Mouse (Mus musculus) midbrain, embryonic 16.5 days (tissue): ENCODE results near the gene Psmd12. TPM values are rescaled to one million over a fixed set of nuclear protein-coding genes. Genes with fewer than 3 reads are reported as not detected.
A peak's percentile ranks its signal among the peaks of the same experiment; 100 is the strongest.
"Not testable (repeated sequence)": the region's sequence is repeated elsewhere in the genome, so short reads cannot be mapped to it uniquely, and the experiment has no call there.

Experiments used
- ATAC-seq: fragments of 200-750 bp; cut with Nextera tagmentation; 2 replicates; pipeline ENCODE4 v1.8.0; 2017; ENCODE audit warnings: moderate TSS enrichment
- H3K27ac ChIP-seq: fragments of 300-500 bp; sonication (generic); 2 replicates; pipeline ENCODE4 v1.5.1; 2014; ENCODE audit warnings: mild to moderate bottlenecking, low read length, mixed read lengths
- H3K27me3 ChIP-seq: fragments of 300-500 bp; sonication (generic); 2 replicates; pipeline ENCODE4 v1.6.1; 2014; ENCODE audit warnings: low read depth, low read length, mixed read lengths; ENCODE audit not compliant: control insufficient read depth, insufficient read depth
- H3K36me3 ChIP-seq: fragments of 300-500 bp; sonication (generic); 2 replicates; pipeline ENCODE4 v1.6.1; 2014; ENCODE audit warnings: mild to moderate bottlenecking, low read length, moderate library complexity, mixed read lengths; ENCODE audit not compliant: control insufficient read depth, insufficient read depth
- H3K4me1 ChIP-seq: fragments of 300-500 bp; sonication (generic); 2 replicates; pipeline ENCODE4 v1.6.1; 2014; ENCODE audit warnings: mild to moderate bottlenecking, low read length, mixed read lengths; ENCODE audit not compliant: control insufficient read depth, insufficient read depth
- H3K4me2 ChIP-seq: fragments of 300-500 bp; sonication (generic); 2 replicates; pipeline ENCODE4 v1.6.1; 2014; ENCODE audit warnings: mild to moderate bottlenecking, low read length, mixed read lengths
- H3K4me3 ChIP-seq: fragments of 300-500 bp; sonication (generic); 2 replicates; pipeline ENCODE4 v1.5.1; 2014; ENCODE audit warnings: low read depth, mild to moderate bottlenecking, low read length, moderate library complexity, mixed read lengths
- H3K9ac ChIP-seq: fragments of 300-500 bp; sonication (generic); 2 replicates; pipeline ENCODE4 v1.6.1; 2014; ENCODE audit warnings: low read depth, low read length, mixed read lengths
- H3K9me3 ChIP-seq: fragments of 300-500 bp; sonication (generic); replicated peaks from 2 replicates; pipeline ENCODE4 v1.6.1; 2014; ENCODE audit warnings: mild to moderate bottlenecking, low read length, mixed read lengths; ENCODE audit not compliant: control insufficient read depth, poor library complexity, severe bottlenecking
- WGBS: fragments of 180-500 bp; shearing (Covaris S2); extraction: QIAGEN DNeasy Blood & Tissue Kit; methylation state at CpG from one replicate; pipeline ENCODE4 v1.1.7; 2014; 5-methylcytosine and 5-hydroxymethylcytosine counted together
- polyA plus RNA-seq: library from polyadenylated mRNA; unstranded; fragments of >200 nt; fragmentation: Nextera tagmentation; extraction: Ambion mirVana; gene quantifications from 2 replicates; pipeline ENCODE4 v1.2.1, GENCODE M21; 2015

Gene Psmd12
- polyA plus RNA-seq, 1 experiment from 2014 or later = 156 TPM

GRCm38 (mm10) chr11:107484341-107484740 lies 5.1 kb downstream of the Psmd12 start:
- WGBS = 94% methylated on average over 3 of the region's 3 CpGs
- no peaks in the 10 kb centered on the region for H3K27me3 ChIP-seq

GRCm38 (mm10) chr11:107502801-107503200 lies 23.5 kb downstream of the Psmd12 start:
- no peak for ATAC-seq
- Histone ChIP-seq H3K9me3 (no peaks in the 10 kb centered on the region), H3K4me2 (no peak overlapping the region), H3K27me3 (no peaks in the 10 kb centered on the region), H3K27ac (no peak overlapping the region), H3K36me3 (peaks cover 4% of the 10 kb centered on the region; the same call in 1 of the 2 replicates), H3K4me1 (no peaks in the 10 kb centered on the region), H3K4me3 (no peak overlapping the region), H3K9ac (no peak overlapping the region)
- WGBS = 89% methylated on average over 8 of the region's 8 CpGs

More at GRCm38 (mm10) chr11:107484341-107484740, 5.1 kb downstream of the Psmd12 start:
- no peak for ATAC-seq
- Histone ChIP-seq H3K4me2 (no peak overlapping the region), H3K27ac (no peak overlapping the region), H3K4me3 (no peak overlapping the region), H3K9ac (no peak overlapping the region), H3K9me3 (no peaks in the 10 kb centered on the region), H3K36me3 (peaks cover 24% of the 10 kb centered on the region), H3K4me1 (peaks cover 17% of the 10 kb centered on the region)

GRCm38 (mm10) chr11:107504364-107504763 lies 25.1 kb downstream of the Psmd12 start:
- not testable (repeated sequence) for H3K4me2 ChIP-seq, H3K27ac ChIP-seq, H3K4me3 ChIP-seq, H3K9me3 ChIP-seq, H3K36me3 ChIP-seq, H3K9ac ChIP-seq, H3K27me3 ChIP-seq, ATAC-seq, H3K4me1 ChIP-seq
- 91% methylated on average over 3 of the region's 4 CpGs for WGBS

- peaks cover 9% of the 10 kb centered on the region for H3K4me1 ChIP-seq
- H3K9ac ChIP-seq = no peak overlapping the region
- 56% methylated on average over 1 of the region's 1 CpGs for WGBS
- no peaks in the 10 kb centered on the region for H3K36me3 ChIP-seq
- H3K27me3 ChIP-seq = no peaks in the 10 kb centered on the region
- no peak for ATAC-seq
- H3K4me2 ChIP-seq = no peak overlapping the region
- no peaks in the 10 kb centered on the region for H3K9me3 ChIP-seq
- no peak overlapping the region for H3K4me3 ChIP-seq
- H3K27ac ChIP-seq = no peak overlapping the region
These were observed 27.0 kb downstream of the Psmd12 start for GRCm38 (mm10) chr11:107506260-107506659.

- Histone ChIP-seq H3K4me1 (peaks cover 9% of the 10 kb centered on the region), H3K4me2 (peak overlapping the region; percentile 32; the same call in 1 of the 2 replicates), H3K36me3 (no peaks in the 10 kb centered on the region), H3K27me3 (no peaks in the 10 kb centered on the region), H3K4me3 (no peak overlapping the region), H3K9ac (no peak overlapping the region), H3K9me3 (no peaks in the 10 kb centered on the region), H3K27ac (no peak overlapping the region)
- 0 out of 2 replicates have a peak, but pooled peaks have one; percentile 27 for ATAC-seq
- 13% methylated on average over 11 of the region's 11 CpGs for WGBS
These were observed 30.5 kb downstream of the Psmd12 start for GRCm38 (mm10) chr11:107509631-107510338.

- Histone ChIP-seq H3K4me2 (peak overlapping the region; percentile 21), H3K9ac (peak overlapping the region; percentile 2; the same call in 1 of the 2 replicates), H3K4me3 (no peak overlapping the region), H3K9me3 (no peaks in the 10 kb centered on the region), H3K27me3 (no peaks in the 10 kb centered on the region), H3K4me1 (peaks cover 9% of the 10 kb centered on the region), H3K36me3 (no peaks in the 10 kb centered on the region), H3K27ac (no peak overlapping the region)
- WGBS = 4% methylated on average over 18 of the region's 18 CpGs
- no peak for ATAC-seq
These were observed 31.3 kb downstream of the Psmd12 start for GRCm38 (mm10) chr11:107510362-107511269.

GRCm38 (mm10) chr11:107511954-107512353 lies 32.7 kb downstream of the Psmd12 start:
- not testable (repeated sequence) for H3K4me3 ChIP-seq, H3K27ac ChIP-seq, H3K4me1 ChIP-seq, ATAC-seq, H3K27me3 ChIP-seq, H3K9ac ChIP-seq, H3K9me3 ChIP-seq, H3K4me2 ChIP-seq, H3K36me3 ChIP-seq
- 55% methylated on average over 5 of the region's 5 CpGs for WGBS

GRCm38 (mm10) chr11:107513047-107513446 lies 33.8 kb downstream of the Psmd12 start:
- Histone ChIP-seq H3K4me1 (peaks cover 9% of the 10 kb centered on the region), H3K4me2 (no peak overlapping the region), H3K27ac (no peak overlapping the region), H3K9me3 (no peaks in the 10 kb centered on the region), H3K4me3 (no peak overlapping the region), H3K36me3 (no peaks in the 10 kb centered on the region), H3K9ac (no peak overlapping the region), H3K27me3 (no peaks in the 10 kb centered on the region)
- peak; percentile 54 for ATAC-seq
- WGBS = 68% methylated on average over 10 of the region's 10 CpGs

GRCm38 (mm10) chr11:107516387-107516786 lies 37.1 kb downstream of the Psmd12 start:
- no peak overlapping the region for H3K27ac ChIP-seq
- no peak overlapping the region for H3K4me3 ChIP-seq
- H3K36me3 ChIP-seq = no peaks in the 10 kb centered on the region
- no peak overlapping the region for H3K9ac ChIP-seq
- ATAC-seq = no peak
- no peak overlapping the region for H3K4me2 ChIP-seq
- WGBS = 90% methylated on average over 2 of the region's 2 CpGs
- H3K9me3 ChIP-seq = no peaks in the 10 kb centered on the region
- H3K27me3 ChIP-seq = no peaks in the 10 kb centered on the region
- H3K4me1 ChIP-seq = no peaks in the 10 kb centered on the region
